Mouse (Mus musculus) testis, adult 2 months (tissue): ENCODE measurements at regions not wholly inside any gene's neighbourhood (a gene's known extent, or its start where the extent isn't known, plus 50 kb on each side); places are given as distances from the start of the nearest gene placed in this dataset.

Experiments used
- CTCF ChIP-seq: fragments of 200-500 bp; IDR thresholded peaks from 2 replicates; pipeline ENCODE4 v1.5.1; 2012; ENCODE audit warnings: low read depth, mild to moderate bottlenecking, inconsistent platforms, low read length, moderate library complexity; ENCODE audit not compliant: control insufficient read depth, insufficient read depth, insufficient replicate concordance
- POLR2A ChIP-seq: fragments of 200-500 bp; IDR thresholded peaks from 2 replicates; pipeline ENCODE4 v1.6.1; 2012; ENCODE audit warnings: low read depth, mild to moderate bottlenecking, inconsistent platforms, low read length, moderate library complexity; ENCODE audit not compliant: control insufficient read depth

GRCm38 (mm10) chr1:61321513-61322145 lies 317.0 kb upstream of the Pard3b start:
- no peak for TF ChIP-seq CTCF
- TF ChIP-seq POLR2A: no peak
